Mouse (Mus musculus) G1E (cell line): ENCODE measurements around the gene Midn. TPM values are rescaled to one million over a fixed set of nuclear protein-coding genes. Genes with fewer than 3 reads are reported as not detected.
A peak's percentile ranks its signal among the peaks of the same experiment; 100 is the strongest.

Source experiments
- ATAC-seq: 2 replicates; pipeline ENCODE4 v1.8.0; 2016; ENCODE audit warnings: mild to moderate bottlenecking; ENCODE audit not compliant: insufficient number of reproducible peaks, poor library complexity, low FRiP score, severe bottlenecking; ENCODE audit errors: extremely low read depth
- DNase-seq: peaks from one replicate; pipeline ENCODE4 v3.0.0; 2012; ENCODE audit warnings: low spot score
- H3K27me3 ChIP-seq: 2 replicates; pipeline ENCODE4 v1.6.1; 2012; ENCODE audit warnings: mild to moderate bottlenecking, low read length, inconsistent platforms; ENCODE audit not compliant: insufficient read depth
- H3K36me3 ChIP-seq: replicated peaks from 2 replicates; pipeline ENCODE3; 2012; ENCODE audit warnings: mild to moderate bottlenecking, inconsistent platforms
- H3K4me1 ChIP-seq: 2 replicates; pipeline ENCODE4 v1.6.1; 2012; ENCODE audit warnings: low read depth, low read length, inconsistent platforms, mixed read lengths; ENCODE audit not compliant: insufficient read depth
- H3K4me3 ChIP-seq: 2 replicates; pipeline ENCODE4 v1.5.1; 2012; ENCODE audit warnings: low read depth, mild to moderate bottlenecking, inconsistent platforms, low read length, moderate library complexity, mixed read lengths
- H3K9me3 ChIP-seq: replicated peaks from 2 replicates; pipeline ENCODE4 v1.6.1; 2012; ENCODE audit warnings: inconsistent platforms
- CTCF ChIP-seq: IDR thresholded peaks from 2 replicates; pipeline ENCODE4 v1.5.1; 2012; ENCODE audit warnings: low read depth, low read length, inconsistent platforms, mixed read lengths
- GATA1 ChIP-seq: IDR thresholded peaks from 2 replicates; pipeline ENCODE4 v1.6.1; 2012; ENCODE audit warnings: borderline replicate concordance, low read length, inconsistent platforms, mixed read lengths
- GATA2 ChIP-seq: IDR thresholded peaks from 2 replicates; pipeline ENCODE4 v1.6.1; 2012; ENCODE audit warnings: low read depth, low read length, inconsistent platforms, borderline replicate concordance
- POLR2AphosphoS5 ChIP-seq: IDR thresholded peaks from 2 replicates; pipeline ENCODE4 v1.6.1; 2012; ENCODE audit warnings: low read depth, low read length, inconsistent platforms; ENCODE audit not compliant: insufficient replicate concordance
- TAL1 ChIP-seq: conservative IDR thresholded peaks from 2 replicates; pipeline ENCODE4 v1.6.1; 2012; ENCODE audit warnings: low read depth, low read length, inconsistent platforms, mixed read lengths
- polyA plus RNA-seq: library from polyadenylated mRNA; stranded (reverse); fragments of >175 nt; gene quantifications from 2 replicates; pipeline ENCODE4 v1.2.3, GENCODE M21; 2012
- total RNA-seq, 2 experiments: library from RNA; stranded (forward) in 1 of 2; stranded (reverse) in 1 of 2; fragments of 200-1000 nt in 1 of 2; fragments of >200 nt in 1 of 2; fragmentation: Nextera tagmentation in 1 of 2; gene quantifications; 2 replicates each; pipeline ENCODE4 v1.2.3; 2014 to 2017

The Midn gene
- total and polyA plus RNA-seq, 3 experiments = 19.2 to 302 (median 89.8) TPM

GRCm38 (mm10) chr10:80168038-80168661, 20.1 kb downstream of the Midn start:
- Histone ChIP-seq H3K36me3 (peaks cover 40% of the 10 kb centered on the region), H3K4me3 (peak overlapping the region; percentile 85), H3K4me1 (peaks cover 74% of the 10 kb centered on the region), H3K27me3 (no peaks in the 10 kb centered on the region; the same call in 1 of the 2 replicates), H3K9me3 (peaks cover 24% of the 10 kb centered on the region)
- DNase-seq = peak; percentile 85
- TF ChIP-seq POLR2AphosphoS5 (no peak; the same call in none of the 2 replicates), TAL1 (no peak), GATA2 (no peak), CTCF (no peak), GATA1 (no peak)
- ATAC-seq = no peak

- ATAC-seq = no peak
- H3K4me3 ChIP-seq = peak overlapping the region; percentile 85; the same call in 1 of the 2 replicates
- no peak for DNase-seq
- peaks cover 47% of the 10 kb centered on the region for H3K36me3 ChIP-seq
- H3K27me3 ChIP-seq = no peaks in the 10 kb centered on the region; the same call in 1 of the 2 replicates
- peaks cover 74% of the 10 kb centered on the region for H3K4me1 ChIP-seq
- TF ChIP-seq POLR2AphosphoS5 = no peak
- TF ChIP-seq TAL1 = no peak
- TF ChIP-seq CTCF = no peak
- TF ChIP-seq GATA1 = no peak
- no peak for TF ChIP-seq GATA2
- peaks cover 24% of the 10 kb centered on the region for H3K9me3 ChIP-seq
Measured at GRCm38 (mm10) chr10:80169070-80169469, 21.0 kb downstream of the Midn start.

- DNase-seq (no peak), ATAC-seq (no peak)
- Histone ChIP-seq H3K4me1 (peaks cover 74% of the 10 kb centered on the region), H3K36me3 (peaks cover 53% of the 10 kb centered on the region), H3K27me3 (no peaks in the 10 kb centered on the region; the same call in 1 of the 2 replicates), H3K9me3 (peaks cover 24% of the 10 kb centered on the region), H3K4me3 (peak overlapping the region; percentile 4; the same call in 1 of the 2 replicates)
- TF ChIP-seq CTCF (no peak), GATA1 (no peak), TAL1 (no peak), POLR2AphosphoS5 (no peak), GATA2 (no peak)
Measured at GRCm38 (mm10) chr10:80169651-80170050, 21.6 kb downstream of the Midn start.

GRCm38 (mm10) chr10:80170052-80170451, 22.0 kb downstream of the Midn start:
- no peak for ATAC-seq
- peak overlapping the region; percentile 4; the same call in 1 of the 2 replicates for H3K4me3 ChIP-seq
- peaks cover 74% of the 10 kb centered on the region for H3K4me1 ChIP-seq
- peaks cover 57% of the 10 kb centered on the region for H3K36me3 ChIP-seq
- DNase-seq = no peak
- H3K9me3 ChIP-seq = peaks cover 24% of the 10 kb centered on the region
- TF ChIP-seq TAL1 (no peak), CTCF (no peak), GATA1 (no peak), POLR2AphosphoS5 (no peak)
- H3K27me3 ChIP-seq = no peaks in the 10 kb centered on the region; the same call in 1 of the 2 replicates

- H3K4me1 ChIP-seq = peaks cover 71% of the 10 kb centered on the region
Measured at GRCm38 (mm10) chr10:80170601-80171021, 22.5 kb downstream of the Midn start.

GRCm38 (mm10) chr10:80171252-80171651, 23.2 kb downstream of the Midn start:
- peaks cover 24% of the 10 kb centered on the region for H3K9me3 ChIP-seq
- DNase-seq (no peak), ATAC-seq (no peak)
- H3K27me3 ChIP-seq = no peaks in the 10 kb centered on the region; the same call in 1 of the 2 replicates
- H3K4me3 ChIP-seq = peak overlapping the region; percentile 70; the same call in 1 of the 2 replicates
- TF ChIP-seq GATA2 = no peak
- no peak for TF ChIP-seq GATA1
- TF ChIP-seq POLR2AphosphoS5 = no peak
- TF ChIP-seq CTCF = no peak
- TF ChIP-seq TAL1 = no peak
- H3K4me1 ChIP-seq = peaks cover 68% of the 10 kb centered on the region
- peaks cover 68% of the 10 kb centered on the region for H3K36me3 ChIP-seq

More at GRCm38 (mm10) chr10:80170601-80171021, 22.5 kb downstream of the Midn start:
- Histone ChIP-seq H3K4me3 (peak overlapping the region; percentile 10; the same call in 1 of the 2 replicates), H3K27me3 (no peaks in the 10 kb centered on the region; the same call in 1 of the 2 replicates), H3K9me3 (peaks cover 24% of the 10 kb centered on the region), H3K36me3 (peaks cover 62% of the 10 kb centered on the region)
- TF ChIP-seq GATA2 (no peak), POLR2AphosphoS5 (no peak), GATA1 (no peak), TAL1 (no peak), CTCF (no peak)
- ATAC-seq = no peak
- DNase-seq = no peak
